Comparison of ENCODE assay signal across 15 mouse cellular contexts in genomic region chr16:37940291-37940690, GRCm38 (mm10). TPM values are rescaled to one million over a fixed set of nuclear protein-coding genes. Genes with fewer than 3 reads are reported as not detected.
DNase-seq lines count a peak whose midpoint lies in the region; ATAC-seq and TF ChIP-seq lines count a peak whose summit lies in the region.
"Had no signal": no experiment of that assay in that cellular context is flagged by ENCODE, and none has a peak within 500 bp of the region (broad histone marks: within the 10 kb centered on the region; RNA-seq: fewer than 3 reads in every experiment).

No protein-coding gene starts in this region.

- no peak overlapping the region for H3K27ac ChIP-seq in kidney, postnatal 0 days
- no peak overlapping the region for H3K27ac ChIP-seq in forebrain, postnatal 0 days (ENCODE audit: low read depth, low read length)
- H3K27ac ChIP-seq: hindbrain, embryonic 12.5 days; liver, embryonic 15.5 days had no signal

- ATAC-seq in kidney, postnatal 0 days (replicated peaks; ENCODE audit: low FRiP score, low read depth), result peak; percentile 70; the same call in 1 of the 2 replicates
- no peak for ATAC-seq in forebrain, postnatal 0 days
- ATAC-seq: intestine, embryonic 16.5 days had no signal

- no peak for DNase-seq in kidney, postnatal 0 days (ENCODE audit: low spot score)
- no peak for DNase-seq in kidney, adult 9 months
- DNase-seq in 3T3-L1 (ENCODE audit: low read depth, low spot score) (peak; percentile 85), MN1 (ENCODE audit: low spot score) (peak; percentile 22)
- peak; percentile 25 for DNase-seq in lung, postnatal 14 days
- DNase-seq in spleen, postnatal 4 days (ENCODE audit: low spot score in 2 of 2), result no peak
- DNase-seq in spleen, postnatal 14 days (ENCODE audit: low spot score in 2 of 2), result no peak
- no peak for DNase-seq in forebrain, postnatal 0 days
- DNase-seq: cerebellum, adult 9-10 months; layer of hippocampus, adult 9-11 months; thymus, adult 18-20 months had no signal

- H3K27me3 ChIP-seq in kidney, postnatal 0 days (ENCODE audit: insufficient read depth, low read length), result no peaks in the 10 kb centered on the region
- H3K27me3 ChIP-seq in forebrain, postnatal 0 days (ENCODE audit: insufficient read depth, low read length), result no peaks in the 10 kb centered on the region
- H3K27me3 ChIP-seq: hindbrain, embryonic 12.5 days; liver, embryonic 15.5 days had no signal

- TF ChIP-seq CTCF in kidney, postnatal 0 days (IDR thresholded peaks at IDR 0.05; ENCODE audit: low read depth), result no peak
- TF ChIP-seq CTCF in forebrain, postnatal 0 days (IDR thresholded peaks at IDR 0.05; ENCODE audit: low read depth), result no peak

- no peak overlapping the region for H3K4me3 ChIP-seq in kidney, postnatal 0 days (replicated peaks; ENCODE audit: low read depth, low read length)
- H3K4me3 ChIP-seq in forebrain, postnatal 0 days (ENCODE audit: low read depth, low read length), result no peak overlapping the region
- H3K4me3 ChIP-seq: hindbrain, embryonic 12.5 days; liver, embryonic 15.5 days; megakaryocyte, embryonic 14.5 days had no signal

- 51% methylated on average over 10 of the region's 10 CpGs for WGBS in kidney, postnatal 0 days
- 91% methylated on average over 10 of the region's 10 CpGs for WGBS in forebrain, postnatal 0 days

- H3K9me3 ChIP-seq in kidney, postnatal 0 days (replicated peaks; ENCODE audit: low read length), result no peaks in the 10 kb centered on the region
- H3K9me3 ChIP-seq in forebrain, postnatal 0 days (ENCODE audit: low read length), result no peaks in the 10 kb centered on the region
- H3K9me3 ChIP-seq: hindbrain, embryonic 12.5 days; liver, embryonic 15.5 days; megakaryocyte, embryonic 14.5 days had no signal

- H3K36me3 ChIP-seq in kidney, postnatal 0 days (ENCODE audit: insufficient read depth, low read length), result no peaks in the 10 kb centered on the region
- no peaks in the 10 kb centered on the region for H3K36me3 ChIP-seq in forebrain, postnatal 0 days (ENCODE audit: insufficient read depth)
- H3K36me3 ChIP-seq: hindbrain, embryonic 12.5 days; liver, embryonic 15.5 days had no signal

- H3K4me2 ChIP-seq in kidney, postnatal 0 days (ENCODE audit: low read length), result no peak overlapping the region
- H3K4me2 ChIP-seq in forebrain, postnatal 0 days (ENCODE audit: low read depth), result no peak overlapping the region
- H3K4me2 ChIP-seq: hindbrain, embryonic 12.5 days; liver, embryonic 15.5 days had no signal

- no peaks in the 10 kb centered on the region for H3K4me1 ChIP-seq in kidney, postnatal 0 days (replicated peaks; ENCODE audit: insufficient read depth, low read length)
- peaks cover 22% of the 10 kb centered on the region for H3K4me1 ChIP-seq in forebrain, postnatal 0 days (ENCODE audit: insufficient read depth)
- H3K4me1 ChIP-seq: liver, embryonic 15.5 days; megakaryocyte, embryonic 14.5 days had no signal

- no peak overlapping the region for H3K9ac ChIP-seq in kidney, postnatal 0 days (ENCODE audit: low read depth, low read length)
- H3K9ac ChIP-seq in forebrain, postnatal 0 days, result no peak overlapping the region
- H3K9ac ChIP-seq: hindbrain, embryonic 12.5 days; liver, embryonic 15.5 days had no signal

RNA-seq across cellular contexts. Expression of gene Gpr156, which starts 24.0 kb away (rescaled TPM):
- polyA plus RNA-seq in kidney, postnatal 0 days (2015; fragmentation: Nextera tagmentation; extraction: Ambion mirVana), result 0.55 and 0.59 TPM in 2 replicates
- 2.8 and 3.3 TPM in 2 replicates for total RNA-seq in forebrain, postnatal 0 days (2014; rRNA removed)
- polyA plus RNA-seq in forebrain, postnatal 0 days (2015; fragmentation: Nextera tagmentation; extraction: Ambion mirVana), result 1.5 and 2.3 TPM in 2 replicates
- polyA plus RNA-seq: liver, embryonic 15.5 days had no signal

Comparison
In these comparisons a context has a peak if more than half of its experiments do, and no peak if none do; other contexts are left out.
1. DNase-seq: peak in 3T3-L1 (single experiment), MN1 (single experiment) and lung, postnatal 14 days (single experiment); none in kidney, postnatal 0 days (single experiment), kidney, adult 9 months (single experiment), spleen, postnatal 4 days (0 of 2), spleen, postnatal 14 days (0 of 2) and forebrain, postnatal 0 days (single experiment).